Mouse (Mus musculus) liver, embryonic 16.5 days (tissue): ENCODE measurements around the gene Bpifb4. TPM values are rescaled to one million over a fixed set of nuclear protein-coding genes. Genes with fewer than 3 reads are reported as not detected.

Source experiments
- ATAC-seq: fragments of 200-750 bp; cut with Nextera tagmentation; 2 replicates; pipeline ENCODE4 v1.8.0; 2017; ENCODE audit warnings: low read depth, mild to moderate bottlenecking, moderate number of reproducible peaks, moderate library complexity
- H3K27ac ChIP-seq: fragments of 300-500 bp; sonication (generic); 2 replicates; pipeline ENCODE4 v1.5.1; 2014; ENCODE audit warnings: mild to moderate bottlenecking, low read length
- H3K27me3 ChIP-seq: fragments of 300-500 bp; sonication (generic); 2 replicates; pipeline ENCODE4 v1.6.1; 2014; ENCODE audit warnings: low read depth, low read length, mixed read lengths; ENCODE audit not compliant: control insufficient read depth, insufficient read depth
- H3K36me3 ChIP-seq: fragments of 300-500 bp; sonication (generic); 2 replicates; pipeline ENCODE4 v1.6.1; 2014; ENCODE audit warnings: mild to moderate bottlenecking; ENCODE audit not compliant: control insufficient read depth, insufficient read depth
- H3K4me1 ChIP-seq: fragments of 300-500 bp; sonication (generic); 2 replicates; pipeline ENCODE4 v1.6.1; 2014; ENCODE audit warnings: low read depth, low read length, mixed read lengths; ENCODE audit not compliant: control insufficient read depth
- H3K4me2 ChIP-seq: fragments of 300-500 bp; sonication (generic); 2 replicates; pipeline ENCODE4 v1.6.1; 2014; ENCODE audit warnings: low read depth, low read length, mixed read lengths
- H3K4me3 ChIP-seq: fragments of 300-500 bp; sonication (generic); 2 replicates; pipeline ENCODE4 v1.5.1; 2014; ENCODE audit warnings: low read depth, mild to moderate bottlenecking, low read length
- H3K9ac ChIP-seq: fragments of 300-500 bp; sonication (generic); 2 replicates; pipeline ENCODE4 v1.6.1; 2014; ENCODE audit warnings: low read depth, low read length
- H3K9me3 ChIP-seq: fragments of 300-500 bp; sonication (generic); replicated peaks from 2 replicates; pipeline ENCODE4 v1.6.1; 2016; ENCODE audit warnings: low read length; ENCODE audit not compliant: control insufficient read depth
- WGBS: fragments of 180-500 bp; shearing (Covaris S2); extraction: QIAGEN DNeasy Blood & Tissue Kit; methylation state at CpG from one replicate; pipeline ENCODE4 v1.1.7; 2014; ENCODE audit not compliant: insufficient replicate concordance; 5-methylcytosine and 5-hydroxymethylcytosine counted together
- polyA plus RNA-seq: library from polyadenylated mRNA; unstranded; fragments of >200 nt; fragmentation: Nextera tagmentation; extraction: Ambion mirVana; gene quantifications from 2 replicates; pipeline ENCODE4 v1.2.1, GENCODE M21; 2015

Bpifb4 gene
- polyA plus RNA-seq, 1 experiment from 2014 or later, result not detected

DNA sequence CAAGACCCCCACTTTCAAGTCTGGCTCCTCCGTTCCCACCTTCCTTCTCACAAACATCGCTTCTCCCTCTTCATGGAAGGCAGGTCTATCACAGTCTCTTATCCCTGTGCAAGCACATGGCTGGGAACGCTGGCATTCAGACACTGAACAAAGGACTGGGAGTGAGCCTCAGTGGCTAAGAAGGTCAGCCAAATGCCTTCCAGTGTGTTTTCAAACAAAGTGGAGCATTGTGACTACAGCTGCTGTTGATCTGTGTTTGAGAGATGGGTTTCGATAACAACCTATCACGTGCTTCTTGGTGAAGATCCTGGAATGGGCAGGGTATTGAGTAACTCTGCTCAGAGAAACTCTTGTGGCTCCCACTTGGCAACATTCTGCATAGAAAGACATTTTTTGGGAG, 32.2 kb downstream of the Bpifb4 start:
- Histone ChIP-seq H3K4me3 (no peak overlapping the region), H3K27ac (no peak overlapping the region), H3K9ac (no peak overlapping the region), H3K36me3 (no peaks in the 10 kb centered on the region), H3K4me2 (no peak overlapping the region), H3K9me3 (no peaks in the 10 kb centered on the region), H3K27me3 (no peaks in the 10 kb centered on the region), H3K4me1 (no peaks in the 10 kb centered on the region)
- ATAC-seq, result no peak
- WGBS, result 69% methylated on average over 5 of the region's 5 CpGs

- Histone ChIP-seq H3K27ac (no peak within 1 kb of the TSS), H3K36me3 (no peaks in the 10 kb centered on the region), H3K27me3 (no peaks in the 10 kb centered on the region), H3K4me3 (no peak within 1 kb of the TSS), H3K4me2 (no peak within 1 kb of the TSS), H3K9ac (no peak within 1 kb of the TSS), H3K9me3 (no peaks in the 10 kb centered on the region), H3K4me1 (no peaks in the 10 kb centered on the region)
- ATAC-seq, result no peak
- WGBS, result 52% methylated on average over 5 of the region's 5 CpGs
These were observed 36.6 kb downstream of the Bpifb4 start, which contains the start of gene Bpifa6 for GRCm38 (mm10) chr2:153974582-153974981. Gene Bpifa6, plus strand, starts transcription at chr2:153974945.

DNA sequence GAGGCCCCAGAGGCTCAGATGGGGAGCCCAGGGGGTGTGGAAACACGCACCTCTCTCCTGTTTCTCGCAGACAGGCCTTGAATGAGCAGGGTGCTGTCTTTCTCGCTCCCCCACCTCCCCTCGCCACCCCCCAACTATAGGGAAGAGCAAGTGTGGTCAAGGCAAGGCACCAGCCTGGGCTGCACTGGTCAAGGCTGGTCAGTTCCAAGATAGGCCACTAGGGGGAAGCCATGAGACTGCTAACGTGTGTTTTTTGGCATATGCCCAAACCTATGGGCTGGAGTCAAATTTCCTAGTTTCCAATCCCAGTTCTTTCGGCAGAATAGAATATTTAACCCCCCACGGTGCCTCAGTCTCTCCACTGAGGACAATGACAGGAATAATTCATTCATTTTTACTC, 57.8 kb downstream of the Bpifb4 start:
- Histone ChIP-seq H3K9me3 (no peaks in the 10 kb centered on the region), H3K4me2 (no peak overlapping the region), H3K36me3 (no peaks in the 10 kb centered on the region), H3K4me3 (no peak overlapping the region), H3K4me1 (no peaks in the 10 kb centered on the region), H3K27ac (no peak overlapping the region), H3K27me3 (no peaks in the 10 kb centered on the region), H3K9ac (no peak overlapping the region)
- no peak for ATAC-seq
- 8% methylated on average over 7 of the region's 7 CpGs for WGBS

DNA sequence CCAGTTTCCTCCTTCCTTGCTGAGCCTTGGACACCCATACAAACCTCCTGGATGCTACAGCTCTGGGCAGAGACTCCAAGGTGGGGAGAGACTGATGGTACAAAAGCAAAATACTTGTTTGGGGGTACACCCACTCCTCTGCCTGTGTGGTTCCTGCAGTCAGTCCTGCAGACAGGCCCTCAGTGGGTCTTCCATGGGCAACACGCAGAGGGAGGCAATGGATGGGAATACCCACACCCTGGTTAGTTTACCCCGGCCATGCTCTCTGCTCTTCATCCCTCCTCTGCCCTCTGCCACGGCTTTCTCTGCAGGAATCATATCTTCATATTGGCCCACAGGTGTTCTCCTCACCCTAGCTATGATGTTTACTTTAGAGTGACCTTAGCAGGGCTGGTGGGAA, 62.5 kb downstream of the Bpifb4 start:
- Histone ChIP-seq H3K9me3 (no peaks in the 10 kb centered on the region), H3K4me3 (no peak overlapping the region), H3K4me2 (no peak overlapping the region), H3K27me3 (no peaks in the 10 kb centered on the region), H3K4me1 (no peaks in the 10 kb centered on the region), H3K27ac (no peak overlapping the region), H3K36me3 (no peaks in the 10 kb centered on the region), H3K9ac (no peak overlapping the region)
- 40% methylated on average over 3 of the region's 3 CpGs for WGBS
- ATAC-seq, result no peak

- H3K36me3 ChIP-seq, result no peaks in the 10 kb centered on the region
- no peaks in the 10 kb centered on the region for H3K9me3 ChIP-seq
- H3K27ac ChIP-seq, result no peak overlapping the region
- no peaks in the 10 kb centered on the region for H3K4me1 ChIP-seq
- no peak overlapping the region for H3K4me3 ChIP-seq
- H3K4me2 ChIP-seq, result no peak overlapping the region
- H3K27me3 ChIP-seq, result no peaks in the 10 kb centered on the region
- no peak for ATAC-seq
- H3K9ac ChIP-seq, result no peak overlapping the region
These were observed 63.0 kb downstream of the Bpifb4 start for GRCm38 (mm10) chr2:154001056-154001455.

DNA sequence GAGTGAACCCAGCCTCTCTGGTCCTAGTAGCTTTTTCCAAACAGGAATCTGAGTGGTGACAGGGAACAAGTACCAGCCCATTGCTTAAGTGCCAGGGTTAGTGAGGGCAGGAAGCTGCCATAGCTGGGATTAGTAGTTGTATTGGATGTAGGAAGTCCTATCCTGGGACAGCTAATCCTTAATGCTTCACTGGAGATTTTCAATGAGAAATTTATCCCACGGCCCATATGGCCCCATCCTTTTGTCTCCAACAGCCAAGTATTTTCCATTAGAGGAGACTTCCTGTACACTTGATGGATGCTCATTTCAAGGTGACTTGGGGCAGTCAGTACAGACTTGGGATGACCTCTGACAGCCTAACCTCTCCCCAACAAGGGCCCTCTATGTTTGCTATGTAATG, 66.4 kb downstream of the Bpifb4 start:
- ATAC-seq, result no peak

DNA sequence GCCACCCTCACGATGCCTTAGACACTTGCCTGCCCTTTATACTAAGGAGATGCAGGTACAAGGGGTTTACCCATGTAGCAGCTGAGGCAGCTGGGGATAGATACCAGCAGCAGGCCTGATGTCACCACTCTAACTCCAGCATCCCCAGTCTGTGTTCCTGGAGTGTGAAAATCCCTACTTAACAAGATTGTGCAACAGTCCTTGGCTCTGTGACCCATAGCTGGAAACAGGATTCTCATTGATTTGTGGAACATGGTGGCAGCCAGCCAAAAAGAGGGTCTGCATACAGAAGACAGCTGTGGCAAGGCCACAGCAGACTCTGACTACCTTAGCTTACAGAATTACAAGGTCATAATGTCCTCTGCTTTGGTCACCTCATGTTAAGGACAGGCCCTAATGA, 67.1 kb downstream of the Bpifb4 start:
- Histone ChIP-seq H3K4me3 (no peak overlapping the region), H3K27me3 (no peaks in the 10 kb centered on the region), H3K4me2 (no peak overlapping the region), H3K27ac (no peak overlapping the region), H3K36me3 (no peaks in the 10 kb centered on the region), H3K9ac (no peak overlapping the region), H3K9me3 (no peaks in the 10 kb centered on the region), H3K4me1 (no peaks in the 10 kb centered on the region)
- 0 out of 2 replicates have a peak, but pooled peaks have one; percentile 45 for ATAC-seq
- 48% methylated on average over 1 of the region's 1 CpGs for WGBS

More for the DNA sequence above, 66.4 kb downstream of the Bpifb4 start:
- Histone ChIP-seq H3K36me3 (no peaks in the 10 kb centered on the region), H3K4me3 (no peak overlapping the region), H3K9me3 (no peaks in the 10 kb centered on the region), H3K4me1 (no peaks in the 10 kb centered on the region), H3K9ac (no peak overlapping the region), H3K4me2 (no peak overlapping the region), H3K27ac (no peak overlapping the region), H3K27me3 (no peaks in the 10 kb centered on the region)
- 44% methylated on average over 1 of the region's 1 CpGs for WGBS

DNA sequence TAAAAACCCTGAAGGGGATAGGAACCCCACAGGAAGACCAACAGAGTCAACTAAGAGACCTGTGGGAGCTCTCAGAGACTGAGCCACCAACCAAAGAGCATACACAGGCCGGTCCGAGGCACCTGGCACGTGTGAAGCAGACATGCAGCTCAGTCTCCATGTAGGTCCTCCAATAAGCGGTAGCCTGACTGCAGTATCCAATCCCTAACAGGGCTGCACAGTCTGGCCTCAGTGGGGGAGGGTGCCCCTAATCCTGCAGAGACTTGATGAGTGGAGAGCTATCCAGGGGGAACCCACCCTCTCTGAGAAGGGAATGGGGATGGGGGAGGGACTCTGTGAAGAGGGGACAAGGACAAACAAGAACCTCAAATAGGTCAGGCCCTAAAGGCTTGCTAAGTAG, 67.7 kb downstream of the Bpifb4 start:
- Histone ChIP-seq H3K4me1 (no peaks in the 10 kb centered on the region), H3K9ac (no peak overlapping the region), H3K9me3 (no peaks in the 10 kb centered on the region), H3K4me2 (no peak overlapping the region), H3K36me3 (no peaks in the 10 kb centered on the region), H3K4me3 (no peak overlapping the region), H3K27me3 (no peaks in the 10 kb centered on the region), H3K27ac (no peak overlapping the region)
- no peak for ATAC-seq
- 57% methylated on average over 4 of the region's 4 CpGs for WGBS

DNA sequence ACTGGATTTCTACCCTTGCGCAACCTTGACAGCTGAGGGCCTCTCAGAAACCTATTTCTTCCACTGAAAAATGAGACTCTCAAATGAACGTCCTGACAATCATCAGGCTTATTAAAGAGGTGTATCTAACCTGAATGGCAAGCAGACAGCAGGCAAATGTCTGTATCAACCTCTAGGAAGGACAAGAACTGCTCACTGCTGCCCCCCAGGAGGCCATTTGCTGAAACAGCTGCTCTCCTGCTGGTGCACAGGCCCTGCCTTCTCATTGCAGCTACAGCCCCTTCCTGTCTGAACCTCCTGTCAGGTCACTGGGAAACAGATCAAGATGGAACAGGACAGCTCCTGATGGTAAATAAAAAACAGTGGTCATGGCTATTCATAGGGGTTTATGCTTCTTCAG, 68.3 kb downstream of the Bpifb4 start:
- Histone ChIP-seq H3K27me3 (no peaks in the 10 kb centered on the region), H3K36me3 (no peaks in the 10 kb centered on the region), H3K4me3 (no peak overlapping the region), H3K9me3 (no peaks in the 10 kb centered on the region), H3K4me2 (no peak overlapping the region), H3K27ac (no peak overlapping the region), H3K4me1 (no peaks in the 10 kb centered on the region), H3K9ac (no peak overlapping the region)
- ATAC-seq, result no peak
- 58% methylated on average over 2 of the region's 2 CpGs for WGBS

DNA sequence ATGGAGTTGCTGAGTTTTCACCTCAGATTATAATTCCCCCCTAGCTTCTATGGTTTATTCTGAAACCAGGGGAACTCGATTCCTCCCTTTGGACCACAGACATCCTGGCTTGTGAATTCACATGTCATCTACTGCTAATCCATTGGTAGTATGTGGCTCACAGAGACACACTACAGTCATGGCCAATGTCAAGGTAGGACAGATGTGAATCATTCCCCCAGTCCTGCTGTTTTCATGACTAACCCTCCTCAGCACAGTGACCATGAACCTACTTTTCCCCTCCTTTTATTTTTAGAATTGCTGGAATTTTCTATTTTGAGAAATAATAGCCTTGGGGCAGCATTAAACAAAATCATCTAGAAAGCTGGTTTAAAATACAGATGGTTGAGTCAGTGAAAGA, 69.4 kb downstream of the Bpifb4 start:
- ATAC-seq, result no peak
- H3K9ac ChIP-seq, result no peak overlapping the region
- no peak overlapping the region for H3K27ac ChIP-seq
- no peaks in the 10 kb centered on the region for H3K27me3 ChIP-seq
- H3K4me2 ChIP-seq, result no peak overlapping the region
- no peaks in the 10 kb centered on the region for H3K4me1 ChIP-seq
- no peaks in the 10 kb centered on the region for H3K9me3 ChIP-seq
- H3K4me3 ChIP-seq, result no peak overlapping the region
- H3K36me3 ChIP-seq, result no peaks in the 10 kb centered on the region
- 41% methylated on average over 1 of the region's 1 CpGs for WGBS
